Mouse (Mus musculus): ENCODE measurements around the gene Setmar. TPM values are rescaled to one million over a fixed set of nuclear protein-coding genes. Genes with fewer than 3 reads are reported as not detected.

The Setmar gene
- 1 to 10 TPM; 6.2 to 6.3 TPM for total RNA-seq (2021)
- long read RNA-seq, partial matches to known transcripts: 0 of 1 reads
- long read RNA-seq, other reads (novel, unspliced or antisense): 0 of 1 reads

DNA sequence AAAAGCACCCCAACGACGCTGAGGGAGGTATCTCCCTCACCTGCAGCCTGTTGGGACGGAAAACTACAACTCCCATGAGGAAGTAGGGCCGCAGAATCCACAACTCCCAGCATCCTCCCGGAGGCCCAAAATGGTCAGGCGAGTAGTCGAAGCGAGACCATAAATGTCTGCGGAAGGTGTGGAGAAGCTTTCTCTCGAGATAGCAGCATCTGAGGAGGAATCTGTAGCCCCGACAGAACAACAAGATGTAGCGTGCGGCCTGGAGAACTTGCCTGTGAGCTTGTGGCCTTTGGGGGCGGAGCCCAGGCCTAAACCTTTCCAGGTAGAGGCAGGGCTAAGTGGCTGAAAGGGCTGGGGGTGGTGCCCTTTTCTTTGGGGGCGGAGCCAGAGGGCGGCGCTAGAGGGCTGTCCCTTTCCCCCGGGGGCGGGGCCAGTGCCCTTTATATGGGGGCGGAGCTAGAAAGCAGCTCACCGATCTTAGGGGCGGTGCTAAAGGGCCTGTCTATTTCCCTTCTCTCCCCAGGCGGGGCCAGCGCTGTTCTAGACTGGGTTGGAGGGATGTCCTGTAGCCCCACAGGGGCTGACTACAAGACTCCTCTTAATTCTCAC is at the start of gene Setmar:
Setmar (plus strand) TSS at position 128 of the 609 bp plus-strand sequence.
- DNase-seq (ENCODE audit: low spot score in 2 of 2): peak; percentile 97 to 98

- peak in 1 of 2 experiments; percentile 13 for DNase-seq (ENCODE audit: low spot score in 2 of 2)
These were observed 43.2 kb upstream of the Setmar start for GRCm38 (mm10) chr6:108021646-108022045.

- peak; percentile 63 to 75 for DNase-seq (ENCODE audit: low spot score in 2 of 2)
These were observed 9.8 kb upstream of the Setmar start for GRCm38 (mm10) chr6:108055041-108055440.

DNA sequence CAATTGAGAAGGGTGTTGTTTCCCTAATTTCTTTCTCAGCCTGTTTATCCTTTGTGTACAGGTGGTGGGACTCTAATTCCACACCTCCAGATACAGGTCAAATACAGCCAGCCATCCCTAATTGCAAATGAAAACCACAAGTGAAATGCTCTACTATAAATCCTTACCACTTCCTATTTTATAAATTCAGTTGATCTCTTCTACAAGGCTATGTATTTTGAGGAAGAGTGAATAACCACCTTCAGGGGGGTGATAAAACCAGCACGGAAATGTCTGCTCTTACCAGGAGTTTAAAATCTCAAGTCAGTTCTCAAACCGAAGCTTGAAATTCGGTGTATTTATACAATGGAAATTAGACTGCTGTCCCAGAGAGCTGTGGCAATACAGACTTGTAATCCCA is 8.9 kb upstream of the Setmar start:
- no peak for DNase-seq (ENCODE audit: low spot score in 2 of 2)

DNA sequence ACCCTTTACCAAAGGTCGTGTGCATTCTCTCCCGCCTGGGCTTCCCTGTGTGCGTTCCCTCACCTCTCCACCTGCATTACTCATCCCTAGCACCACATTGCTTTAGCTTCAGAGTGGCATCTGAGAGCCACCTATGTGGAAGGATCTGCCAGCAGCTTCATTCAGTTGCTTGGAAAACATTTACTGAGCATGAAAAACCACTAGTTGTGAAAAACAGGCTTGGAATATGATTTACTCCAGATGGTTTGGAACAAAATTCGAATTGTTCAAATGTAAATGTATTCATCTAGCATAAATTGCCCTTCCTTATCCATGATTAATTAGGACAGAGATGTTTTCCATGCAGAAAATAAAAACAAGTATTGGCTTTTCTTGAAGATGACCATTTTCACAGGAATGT is 7.5 kb upstream of the Setmar start:
- DNase-seq (ENCODE audit: low spot score in 2 of 2): peak in 1 of 2 experiments; percentile 18

DNA sequence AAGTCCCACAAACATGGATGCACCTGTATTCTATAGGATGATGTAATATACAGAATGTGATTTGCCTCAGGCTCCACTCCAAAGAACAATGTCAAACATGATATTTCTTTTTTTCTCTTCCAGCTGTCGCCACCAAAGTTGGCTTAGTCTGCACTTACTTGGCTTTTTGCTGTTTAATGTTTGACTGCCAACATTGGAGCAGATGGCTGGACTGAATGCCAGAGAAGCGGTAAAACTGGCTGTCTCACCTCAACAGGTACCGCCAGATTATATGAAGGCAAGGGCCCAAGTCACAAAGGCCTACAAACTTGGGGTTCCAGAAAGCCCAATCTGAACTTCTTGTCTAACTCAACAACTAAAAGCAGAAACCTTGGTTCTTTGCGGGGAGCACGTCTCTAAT is 6.8 kb upstream of the Setmar start:
- DNase-seq (ENCODE audit: low spot score in 2 of 2): peak in 1 of 2 experiments; percentile 35

DNA sequence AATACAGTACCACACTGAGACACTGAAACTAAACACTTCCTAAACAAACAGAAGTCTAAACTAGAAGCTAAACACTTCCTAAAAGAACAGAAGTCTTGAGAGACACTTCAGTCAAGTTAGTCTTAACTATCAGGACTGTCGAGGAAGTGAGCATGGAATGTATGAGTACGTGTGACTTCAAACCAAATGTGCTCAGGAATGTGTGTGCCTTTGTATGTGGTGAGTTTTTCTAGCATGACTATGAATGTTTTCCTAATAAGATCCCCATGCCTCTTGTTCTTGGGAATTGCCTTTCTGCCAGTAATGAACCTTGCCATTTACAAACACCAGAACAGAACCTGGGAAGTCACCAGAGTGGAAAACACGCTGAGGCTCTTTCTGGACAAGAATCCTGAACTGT is 3.7 kb upstream of the Setmar start:
- no peak for DNase-seq (ENCODE audit: low spot score in 2 of 2)

DNA sequence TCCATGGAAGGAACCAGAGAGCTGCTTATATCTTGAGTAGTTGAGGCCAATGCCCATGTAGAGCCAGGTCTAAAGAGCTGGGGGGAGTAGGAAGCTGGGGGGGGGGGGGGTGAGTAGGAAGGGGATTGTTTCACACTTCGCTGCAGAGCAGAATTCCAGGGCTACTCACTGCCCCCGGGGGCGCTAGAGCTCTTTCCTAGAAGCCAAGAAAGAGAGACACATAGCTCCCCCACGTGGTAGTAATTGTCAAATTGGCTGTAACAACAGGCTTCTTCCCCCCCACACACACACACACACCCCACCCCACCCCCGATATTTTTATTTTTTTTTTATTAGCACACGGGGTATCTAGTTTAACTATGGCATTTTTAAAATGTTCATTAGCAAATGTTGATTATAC is 738 bp downstream of the Setmar start:
- DNase-seq (ENCODE audit: low spot score in 2 of 2): peak; percentile 86 to 87

DNA sequence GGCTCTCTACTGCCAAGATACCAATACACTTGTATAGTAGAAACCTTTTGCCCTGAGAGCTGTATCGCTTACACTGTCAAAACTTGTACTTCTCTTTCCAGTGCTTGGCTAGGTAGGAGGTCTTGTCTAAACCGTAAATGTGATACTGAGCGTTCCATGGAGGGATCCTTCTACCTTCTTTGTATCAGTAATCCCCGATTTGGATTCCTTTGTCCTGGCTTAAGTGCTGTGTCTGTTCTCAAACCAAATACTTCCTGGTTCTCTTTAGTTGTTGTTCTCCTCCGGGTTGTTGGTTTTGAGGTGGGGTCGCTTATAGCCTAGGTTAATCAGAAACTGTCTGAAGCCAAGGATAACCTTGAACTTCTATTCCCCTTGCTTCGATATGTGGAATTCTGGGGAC is 6.1 kb downstream of the Setmar start:
- DNase-seq (ENCODE audit: low spot score in 2 of 2): no peak

DNA sequence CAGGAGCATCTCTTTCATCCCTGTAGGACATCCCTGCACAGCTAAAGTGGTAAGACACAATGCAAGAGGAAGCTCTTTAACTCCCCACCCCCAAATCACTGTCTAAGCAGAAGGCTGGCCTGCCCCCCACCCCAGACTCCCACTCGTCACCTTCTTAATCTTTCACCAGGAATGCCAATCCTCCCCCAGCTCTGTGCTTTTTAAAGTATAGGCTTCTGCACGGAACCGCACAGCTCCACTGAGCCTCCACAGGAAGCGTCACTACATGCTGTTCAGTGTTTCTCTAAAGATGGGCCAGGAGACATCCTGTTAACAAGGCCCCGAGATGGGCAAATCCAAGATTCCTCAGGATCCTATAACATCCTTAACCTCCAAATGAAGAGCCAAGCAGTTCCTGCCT is 8.2 kb downstream of the Setmar start:
- DNase-seq (ENCODE audit: low spot score in 2 of 2): no peak

- no peak for DNase-seq (ENCODE audit: low spot score in 2 of 2)
These were observed 9.1 kb downstream of the Setmar start for GRCm38 (mm10) chr6:108073931-108074330.

- DNase-seq (ENCODE audit: low spot score in 2 of 2): no peak
These were observed 9.8 kb downstream of the Setmar start for GRCm38 (mm10) chr6:108074624-108075023.

GRCm38 (mm10) chr6:108075857-108076256 is 11.0 kb downstream of the Setmar start:
- DNase-seq (ENCODE audit: low spot score in 2 of 2): no peak

- DNase-seq (ENCODE audit: low spot score in 2 of 2): no peak
These were observed 26.5 kb downstream of the Setmar start for GRCm38 (mm10) chr6:108091296-108091695.

DNA sequence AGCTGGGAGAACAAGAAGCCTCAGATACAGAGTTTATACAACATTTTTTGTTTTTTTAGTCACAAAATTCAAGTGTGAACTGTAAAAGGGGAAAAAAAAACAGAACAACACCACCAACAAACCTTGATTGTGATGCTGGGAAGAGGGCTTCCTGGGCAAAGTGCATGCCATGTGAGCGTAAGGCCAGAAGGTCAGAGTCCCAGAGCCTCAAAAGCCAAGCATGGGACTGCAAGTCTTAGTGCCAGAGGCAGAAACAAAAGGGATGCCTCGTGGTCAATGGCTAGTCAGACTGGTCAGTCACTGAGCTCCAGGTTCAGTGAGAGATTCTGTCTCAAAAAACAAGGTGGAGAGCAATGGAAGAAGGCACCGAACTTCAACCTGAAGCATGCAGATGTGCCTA is 27.8 kb downstream of the Setmar start:
- no peak for DNase-seq (ENCODE audit: low spot score in 2 of 2)

- no peak for DNase-seq (ENCODE audit: low spot score in 2 of 2)
These were observed 28.6 kb downstream of the Setmar start for GRCm38 (mm10) chr6:108093449-108093848.

DNA sequence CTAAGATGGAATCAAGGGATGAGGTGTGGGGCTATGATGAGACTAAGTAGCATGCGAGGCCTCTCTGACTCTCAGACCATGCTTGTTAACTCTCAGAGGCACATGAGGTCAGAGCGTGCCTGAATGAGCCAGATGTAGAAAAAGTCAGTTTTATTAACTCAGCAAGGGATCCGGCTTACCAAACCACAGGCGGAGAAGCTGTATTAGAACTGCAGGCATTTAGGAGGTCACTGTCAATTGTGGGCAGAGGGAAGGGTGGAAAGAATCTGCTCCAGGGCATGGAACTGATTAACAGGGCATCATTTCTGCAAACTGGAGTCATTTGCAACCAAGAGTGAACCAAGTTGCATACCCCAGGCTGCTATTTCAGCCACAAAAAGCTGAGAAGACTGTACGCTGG is 30.6 kb downstream of the Setmar start:
- DNase-seq (ENCODE audit: low spot score in 2 of 2): no peak

- DNase-seq (ENCODE audit: low spot score in 2 of 2): peak; percentile 39 to 61
These were observed 33.5 kb downstream of the Setmar start for GRCm38 (mm10) chr6:108098171-108098845.

GRCm38 (mm10) chr6:108098846-108099217 is 34.0 kb downstream of the Setmar start:
- no peak for DNase-seq (ENCODE audit: low spot score in 2 of 2)

DNA sequence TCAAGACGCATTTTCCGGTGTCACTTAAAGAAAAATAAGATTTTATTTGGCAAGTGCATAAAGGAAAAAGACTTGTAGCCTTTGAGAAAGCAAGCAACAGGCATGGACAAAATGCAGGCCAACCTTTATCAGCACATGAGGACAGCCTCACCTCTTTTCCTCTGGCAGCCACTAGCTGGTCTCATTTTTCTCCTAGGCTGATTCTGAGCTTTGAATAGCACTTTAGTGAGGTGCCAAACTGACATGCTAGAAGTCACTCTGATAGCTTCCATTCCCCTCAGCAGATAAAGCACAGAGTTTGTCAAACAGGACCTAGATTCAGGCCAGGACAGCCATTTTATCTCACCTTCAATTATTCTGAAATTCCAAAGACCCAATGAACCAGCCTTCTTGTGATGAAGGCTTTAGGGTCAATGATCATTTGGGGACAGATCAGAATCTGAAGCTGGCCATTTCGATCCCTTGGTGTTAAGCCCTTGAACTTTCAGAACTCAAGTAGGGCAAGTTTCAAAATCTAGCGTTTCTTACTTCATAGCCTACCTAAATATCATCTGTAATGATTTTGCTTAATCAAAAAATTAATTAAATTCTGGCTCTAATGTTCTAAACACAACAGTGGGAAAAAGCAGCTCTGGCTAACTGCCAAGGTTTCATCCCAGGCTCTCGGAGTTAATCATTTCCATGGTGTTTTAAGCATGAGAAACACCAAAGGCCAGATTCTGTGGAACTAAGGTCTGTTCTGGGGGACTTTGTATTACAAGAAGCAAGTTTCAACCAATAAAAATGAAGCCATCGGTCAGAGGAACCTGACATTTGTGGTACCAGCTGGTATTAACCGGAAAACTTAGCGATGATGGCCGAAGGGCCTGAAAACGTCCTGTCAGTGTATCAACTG is 37.3 kb downstream of the Setmar start:
- no peak for DNase-seq (ENCODE audit: low spot score in 2 of 2)

DNA sequence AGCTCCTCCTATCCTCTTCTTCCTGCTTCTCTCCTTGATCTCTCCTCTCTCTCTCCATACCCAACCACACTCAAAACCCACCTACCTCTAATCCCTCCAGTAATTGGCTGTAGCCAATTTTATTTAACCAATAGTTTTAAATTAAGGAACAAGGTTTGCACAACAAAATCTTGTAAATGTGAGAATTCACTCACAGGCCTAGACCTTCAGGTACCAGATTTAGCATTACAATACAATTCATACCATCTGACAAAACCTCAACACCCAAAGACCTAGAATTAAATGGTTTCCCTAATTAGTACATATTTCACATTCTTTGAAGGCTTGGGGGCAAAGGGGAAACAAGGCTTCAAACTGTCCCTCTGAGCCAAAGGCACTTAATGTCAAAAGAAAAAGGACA is 42.5 kb downstream of the Setmar start:
- no peak for DNase-seq (ENCODE audit: low spot score in 2 of 2)

- no peak for DNase-seq (ENCODE audit: low spot score in 2 of 2)
These were observed 45.5 kb downstream of the Setmar start for GRCm38 (mm10) chr6:108110336-108110735.
